Mouse (Mus musculus) midbrain, embryonic 11.5 days (tissue): ENCODE results near the gene Ndufa13. TPM values are rescaled to one million over a fixed set of nuclear protein-coding genes. Genes with fewer than 3 reads are reported as not detected.

Experiments
- ATAC-seq: fragments of 200-750 bp; cut with Nextera tagmentation; 2 replicates; pipeline ENCODE4 v1.8.0; 2017; ENCODE audit warnings: moderate TSS enrichment, moderate library complexity; ENCODE audit not compliant: low FRiP score
- DNase-seq: peaks from one replicate; pipeline ENCODE4 v3.0.0; 2015; ENCODE audit warnings: low spot score; ENCODE audit errors: missing footprints
- H3K27ac ChIP-seq: fragments of 300-500 bp; sonication (generic); 2 replicates; pipeline ENCODE4 v1.5.1; 2014; ENCODE audit warnings: low read depth, low read length
- H3K27me3 ChIP-seq: fragments of 300-500 bp; sonication (generic); 2 replicates; pipeline ENCODE4 v1.6.1; 2014; ENCODE audit warnings: mild to moderate bottlenecking, low read length, moderate library complexity, mixed read lengths; ENCODE audit not compliant: control insufficient read depth, insufficient read depth
- H3K36me3 ChIP-seq: fragments of 300-500 bp; sonication (generic); 2 replicates; pipeline ENCODE4 v1.6.1; 2014; ENCODE audit warnings: mild to moderate bottlenecking, low read length, moderate library complexity, mixed read lengths; ENCODE audit not compliant: control insufficient read depth, insufficient read depth
- H3K4me1 ChIP-seq: fragments of 300-500 bp; sonication (generic); 2 replicates; pipeline ENCODE4 v1.6.1; 2014; ENCODE audit warnings: low read length; ENCODE audit not compliant: control insufficient read depth, insufficient read depth
- H3K4me2 ChIP-seq: fragments of 300-500 bp; sonication (generic); 2 replicates; pipeline ENCODE4 v1.6.1; 2014; ENCODE audit warnings: mild to moderate bottlenecking, moderate library complexity
- H3K4me3 ChIP-seq: fragments of 300-500 bp; sonication (generic); 2 replicates; pipeline ENCODE4 v1.5.1; 2014; ENCODE audit warnings: low read depth, low read length
- H3K9ac ChIP-seq: fragments of 300-500 bp; sonication (generic); 2 replicates; pipeline ENCODE4 v1.6.1; 2014; ENCODE audit warnings: low read length
- H3K9me3 ChIP-seq: fragments of 300-500 bp; sonication (generic); 2 replicates; pipeline ENCODE4 v1.6.1; 2016; ENCODE audit warnings: low read length; ENCODE audit not compliant: control insufficient read depth
- WGBS: fragments of 180-500 bp; shearing (Covaris S2); extraction: QIAGEN DNeasy Blood & Tissue Kit; methylation state at CpG from one replicate; pipeline ENCODE4 v1.1.7; 2014; 5-methylcytosine and 5-hydroxymethylcytosine counted together
- polyA plus RNA-seq: library from polyadenylated mRNA; unstranded; fragments of >200 nt; fragmentation: Nextera tagmentation; extraction: Ambion mirVana; gene quantifications from 2 replicates; pipeline ENCODE4 v1.2.1, GENCODE M21; 2014

Ndufa13 gene
- polyA plus RNA-seq, 1 experiment from 2014 or later, result 172 TPM

DNA sequence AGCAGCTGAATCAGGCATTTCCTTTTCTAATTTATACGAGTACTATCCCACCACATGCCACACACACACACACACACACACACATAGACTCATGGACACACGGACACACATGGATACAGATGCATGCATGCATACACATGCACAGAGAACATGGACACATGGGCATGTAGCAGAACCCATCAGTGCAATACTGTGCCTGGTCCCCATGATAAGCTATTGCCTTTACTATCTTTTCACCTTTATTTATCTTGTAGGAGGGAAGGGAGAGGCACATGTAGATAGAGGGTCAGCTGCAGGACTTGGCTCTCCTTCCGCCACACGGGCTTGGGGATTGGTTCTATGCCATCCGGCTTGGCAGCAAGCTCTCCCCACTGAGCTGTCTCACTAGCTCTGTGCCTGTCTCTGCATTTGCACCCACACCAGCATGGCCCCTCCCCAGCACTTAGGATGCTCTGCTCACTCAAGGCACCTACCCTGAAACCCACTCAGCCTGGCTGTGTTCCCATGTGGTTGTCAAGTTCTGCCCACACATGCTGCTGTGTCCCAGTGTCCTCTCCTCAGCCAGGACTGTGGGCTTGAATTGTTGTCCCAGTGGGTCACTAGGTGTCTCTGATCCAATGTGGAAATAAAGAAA is 38.9 kb downstream of the Ndufa13 start:
- DNase-seq (no peak), ATAC-seq (no peak)
- H3K9me3 ChIP-seq, result no peaks in the 10 kb centered on the region
- H3K4me2 ChIP-seq, result no peak overlapping the region
- no peaks in the 10 kb centered on the region for H3K27me3 ChIP-seq
- no peak overlapping the region for H3K9ac ChIP-seq
- no peaks in the 10 kb centered on the region for H3K4me1 ChIP-seq
- no peaks in the 10 kb centered on the region; the same call in 1 of the 2 replicates for H3K36me3 ChIP-seq
- WGBS, result 92% methylated on average over 5 of the region's 5 CpGs
- H3K27ac ChIP-seq, result no peak overlapping the region
- H3K4me3 ChIP-seq, result no peak overlapping the region

DNA sequence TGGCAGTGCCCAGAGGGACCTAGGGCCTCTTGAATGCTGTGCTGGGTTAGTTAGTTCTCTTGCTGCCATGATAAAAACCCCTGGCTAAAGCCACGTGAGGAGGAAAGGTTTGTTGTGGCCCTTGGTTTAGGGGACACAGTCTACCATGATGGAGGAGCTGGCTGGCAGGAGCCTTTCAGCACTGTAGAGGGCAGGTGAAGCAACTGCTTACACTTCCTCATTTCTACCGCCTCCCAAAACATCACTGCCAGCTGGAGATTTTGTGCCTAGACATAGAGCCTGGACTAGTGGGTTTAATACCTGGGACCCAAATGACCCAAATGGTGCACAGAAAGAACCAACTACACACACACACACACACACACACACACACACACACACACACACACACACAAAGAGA is 41.1 kb downstream of the Ndufa13 start:
- Histone ChIP-seq H3K27me3 (no peaks in the 10 kb centered on the region), H3K4me2 (no peak overlapping the region), H3K9ac (no peak overlapping the region), H3K4me1 (no peaks in the 10 kb centered on the region), H3K9me3 (no peaks in the 10 kb centered on the region), H3K27ac (no peak overlapping the region), H3K36me3 (no peaks in the 10 kb centered on the region; the same call in 1 of the 2 replicates), H3K4me3 (no peak overlapping the region)
- ATAC-seq (no peak), DNase-seq (no peak)
- WGBS, result 52% methylated on average over 2 of the region's 2 CpGs

GRCm38 (mm10) chr8:69860807-69861206 is 41.6 kb downstream of the Ndufa13 start:
- H3K4me1 ChIP-seq, result no peaks in the 10 kb centered on the region
- DNase-seq (no peak), ATAC-seq (no peak)
- H3K27me3 ChIP-seq, result no peaks in the 10 kb centered on the region
- no peak overlapping the region for H3K4me2 ChIP-seq
- no peak overlapping the region for H3K4me3 ChIP-seq
- WGBS, result 62% methylated on average over 4 of the region's 4 CpGs
- no peak overlapping the region for H3K27ac ChIP-seq
- no peaks in the 10 kb centered on the region; the same call in 1 of the 2 replicates for H3K36me3 ChIP-seq
- no peaks in the 10 kb centered on the region for H3K9me3 ChIP-seq
- no peak overlapping the region for H3K9ac ChIP-seq

DNA sequence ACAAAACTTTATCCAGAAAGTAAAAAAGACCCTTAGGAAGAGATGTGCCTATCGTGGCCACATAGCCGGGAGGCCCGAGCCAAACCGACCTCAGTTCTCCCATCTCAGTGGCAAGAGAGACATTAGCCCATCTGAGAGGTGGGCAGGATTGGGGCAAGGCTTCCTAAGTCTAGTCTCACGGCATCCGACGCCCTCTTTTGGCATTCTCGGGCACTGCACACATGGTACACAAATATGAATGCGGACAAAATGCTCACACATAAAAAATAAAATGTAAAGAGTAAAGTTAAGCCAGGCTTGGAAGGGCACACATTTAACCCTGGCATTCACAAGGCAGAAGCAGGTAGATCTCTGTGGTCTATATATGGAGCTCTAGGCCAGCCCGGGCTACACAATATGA is 48.5 kb downstream of the Ndufa13 start:
- H3K4me2 ChIP-seq, result no peak overlapping the region
- no peak overlapping the region for H3K4me3 ChIP-seq
- no peaks in the 10 kb centered on the region for H3K27me3 ChIP-seq
- WGBS, result 92% methylated on average over 10 of the region's 10 CpGs
- peaks cover 2% of the 10 kb centered on the region; the same call in 1 of the 2 replicates for H3K36me3 ChIP-seq
- no peak overlapping the region for H3K9ac ChIP-seq
- H3K9me3 ChIP-seq, result no peaks in the 10 kb centered on the region
- no peaks in the 10 kb centered on the region for H3K4me1 ChIP-seq
- no peak for ATAC-seq
- no peak overlapping the region for H3K27ac ChIP-seq
- DNase-seq, result no peak

DNA sequence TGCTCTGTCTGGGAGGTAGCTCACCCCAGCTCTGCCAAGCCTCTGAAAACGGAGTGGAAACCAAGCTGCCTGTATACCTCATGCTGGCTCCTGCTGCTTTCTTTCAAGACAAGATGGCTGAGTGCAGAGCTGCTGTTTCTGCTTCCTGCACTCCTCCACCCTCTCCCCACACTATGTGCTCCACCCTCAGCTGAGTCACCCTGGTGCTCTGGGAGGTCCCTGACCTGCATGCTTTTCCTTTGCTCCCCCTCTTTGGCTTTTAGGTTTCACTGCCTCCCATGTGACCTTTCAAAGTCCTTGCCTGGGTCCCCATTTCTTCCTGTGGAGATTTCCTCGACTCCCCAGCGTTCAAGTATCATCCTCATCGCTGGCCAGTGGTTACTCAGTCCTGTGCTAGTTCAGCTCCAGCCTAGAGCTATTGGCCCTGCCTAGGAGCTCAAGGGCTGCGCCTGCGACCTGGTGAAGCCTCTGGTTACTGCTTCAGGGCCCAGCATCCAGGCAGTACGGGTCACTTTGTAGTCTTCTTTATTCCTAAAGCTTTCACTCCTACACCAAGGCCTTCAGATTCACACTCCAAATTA is 51.3 kb downstream of the Ndufa13 start:
- no peak overlapping the region for H3K4me3 ChIP-seq
- peaks cover 2% of the 10 kb centered on the region; the same call in 1 of the 2 replicates for H3K36me3 ChIP-seq
- H3K9me3 ChIP-seq, result no peaks in the 10 kb centered on the region
- no peaks in the 10 kb centered on the region for H3K4me1 ChIP-seq
- H3K9ac ChIP-seq, result no peak overlapping the region
- 78% methylated on average over 7 of the region's 7 CpGs for WGBS
- no peak overlapping the region for H3K27ac ChIP-seq
- DNase-seq (no peak), ATAC-seq (no peak)
- H3K4me2 ChIP-seq, result no peak overlapping the region
- no peaks in the 10 kb centered on the region for H3K27me3 ChIP-seq

DNA sequence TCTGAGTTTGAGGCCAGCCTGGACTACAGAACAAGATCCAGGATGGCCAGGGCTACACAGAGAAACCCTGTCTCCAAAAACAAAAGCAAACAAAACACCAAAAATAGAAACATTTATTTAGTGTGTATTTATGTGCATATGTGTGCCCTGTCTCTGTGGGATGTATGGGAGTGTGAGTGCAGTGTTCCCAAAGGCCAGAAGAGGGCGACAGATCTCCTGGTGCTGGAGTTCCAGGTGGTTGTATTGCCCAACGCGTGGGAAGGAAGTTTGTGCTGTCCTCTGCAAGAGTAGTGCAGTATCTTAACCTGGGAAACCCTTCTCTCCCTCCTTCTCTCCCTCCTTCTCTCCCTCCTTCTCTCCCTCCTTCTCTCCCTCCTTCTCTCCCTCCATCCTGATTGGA is 52.5 kb downstream of the Ndufa13 start:
- no peak for ATAC-seq
- Histone ChIP-seq H3K4me1 (no peaks in the 10 kb centered on the region), H3K4me3 (no peak overlapping the region), H3K27me3 (no peaks in the 10 kb centered on the region), H3K4me2 (no peak overlapping the region), H3K9me3 (no peaks in the 10 kb centered on the region), H3K9ac (no peak overlapping the region), H3K27ac (no peak overlapping the region), H3K36me3 (peaks cover 2% of the 10 kb centered on the region; the same call in 1 of the 2 replicates)
- 39% methylated on average over 3 of the region's 3 CpGs for WGBS
- DNase-seq, result no peak

GRCm38 (mm10) chr8:69848951-69849350 is 53.4 kb downstream of the Ndufa13 start:
- Histone ChIP-seq H3K36me3 (peaks cover 2% of the 10 kb centered on the region; the same call in 1 of the 2 replicates), H3K4me1 (no peaks in the 10 kb centered on the region), H3K9me3 (no peaks in the 10 kb centered on the region), H3K9ac (no peak overlapping the region), H3K27ac (no peak overlapping the region), H3K4me3 (no peak overlapping the region), H3K4me2 (no peak overlapping the region), H3K27me3 (no peaks in the 10 kb centered on the region)
- WGBS, result 93% methylated on average over 8 of the region's 8 CpGs
- DNase-seq (no peak), ATAC-seq (no peak)

DNA sequence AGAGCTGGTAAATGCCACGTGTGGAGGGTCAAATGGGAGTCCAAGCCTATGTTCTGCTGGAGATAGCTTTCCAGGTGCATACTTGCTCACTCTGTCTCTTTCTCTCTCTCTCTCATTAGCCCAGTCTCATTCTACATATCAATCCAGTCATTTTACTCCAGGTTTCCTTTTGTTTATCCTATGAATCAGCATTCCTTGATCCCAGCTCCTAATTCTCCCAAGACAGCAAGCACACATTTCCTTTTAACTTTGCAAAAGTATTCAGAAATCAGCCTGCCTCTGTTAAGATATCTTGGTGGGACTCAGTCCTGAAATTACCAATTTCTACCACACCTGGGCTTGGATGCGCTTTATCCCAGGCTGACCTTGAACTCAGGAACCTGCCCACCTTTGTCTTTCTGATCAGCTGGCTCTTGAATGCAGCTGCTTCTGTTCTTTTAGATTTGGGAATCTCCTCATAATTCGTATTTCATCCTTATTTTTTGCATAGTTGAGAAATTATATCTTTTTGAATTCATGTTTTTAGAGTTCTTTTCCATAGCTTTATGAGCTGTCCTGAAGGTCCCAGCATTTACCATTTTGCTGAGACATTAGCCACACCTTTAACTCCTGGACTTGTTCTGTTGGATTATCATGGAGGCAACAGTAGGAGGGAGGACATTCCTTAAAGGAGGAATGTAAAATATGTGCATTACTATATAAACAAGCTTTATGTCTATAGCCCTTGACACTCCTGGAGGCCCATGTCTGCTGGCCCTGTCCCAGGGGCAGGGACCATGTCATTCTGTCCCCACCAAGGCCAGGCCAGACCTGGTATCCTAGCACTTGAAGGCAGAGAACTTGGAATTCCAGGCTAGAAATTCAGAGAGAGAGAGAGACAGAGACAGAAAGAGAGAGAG is 54.9 kb downstream of the Ndufa13 start:
- no peak for DNase-seq
- Histone ChIP-seq H3K27me3 (no peaks in the 10 kb centered on the region), H3K36me3 (peaks cover 2% of the 10 kb centered on the region; the same call in 1 of the 2 replicates), H3K4me1 (no peaks in the 10 kb centered on the region), H3K9me3 (no peaks in the 10 kb centered on the region), H3K4me2 (no peak overlapping the region), H3K4me3 (no peak overlapping the region), H3K9ac (no peak overlapping the region), H3K27ac (no peak overlapping the region)
- 82% methylated on average over 3 of the region's 3 CpGs for WGBS
- no peak for ATAC-seq
